Mouse (Mus musculus): ENCODE measurements at regions not wholly inside any gene's neighbourhood (a gene's known extent, or its start where the extent isn't known, plus 50 kb on each side); places are given as distances from the start of the nearest gene placed in this dataset.

DNA sequence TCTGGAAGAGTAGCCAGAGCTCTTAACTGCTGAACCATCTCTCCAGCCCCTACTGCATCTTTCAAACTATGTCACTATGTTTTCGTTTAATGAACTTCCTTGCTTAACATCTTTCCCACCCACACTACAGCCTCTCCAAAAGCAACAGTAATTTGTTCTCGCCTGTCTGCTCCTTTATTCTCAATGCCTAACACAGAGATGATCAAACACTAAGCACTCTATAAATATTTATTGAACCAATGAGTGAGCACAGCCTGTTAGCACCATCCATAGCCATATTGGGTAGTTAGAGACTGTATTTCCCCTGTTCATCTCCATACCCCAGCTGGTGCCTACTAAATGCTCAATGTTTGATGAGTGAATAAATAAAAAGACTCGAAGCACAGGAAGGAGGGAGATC is 189.6 kb downstream of the Pdcd6ip start:
- H3K27me3 ChIP-seq: no peaks in the 10 kb centered on the region
- no peak for ATAC-seq (replicated peaks; ENCODE audit: low FRiP score)
- H3K36me3 ChIP-seq: no peaks in the 10 kb centered on the region
- no peak overlapping the region for H3K4me2 ChIP-seq
- H3K4me1 ChIP-seq: peaks cover 10% of the 10 kb centered on the region
- H3K9ac ChIP-seq: no peak overlapping the region
- H3K4me3 ChIP-seq (replicated peaks): no peak overlapping the region
- no peak overlapping the region for H3K27ac ChIP-seq
- no peaks in the 10 kb centered on the region for H3K9me3 ChIP-seq (replicated peaks)
- WGBS: 62% methylated on average over 3 of the region's 3 CpGs

- Histone ChIP-seq H3K27me3 (no peaks in the 10 kb centered on the region), H3K9me3 (replicated peaks) (no peaks in the 10 kb centered on the region), H3K4me2 (no peak overlapping the region), H3K9ac (no peak overlapping the region), H3K4me1 (peaks cover 10% of the 10 kb centered on the region), H3K4me3 (replicated peaks) (no peak overlapping the region), H3K36me3 (no peaks in the 10 kb centered on the region), H3K27ac (no peak overlapping the region)
- WGBS: 93% methylated on average over 6 of the region's 6 CpGs
- ATAC-seq (replicated peaks; ENCODE audit: low FRiP score): no peak
Observed at GRCm38 (mm10) chr9:113517756-113518155, 190.3 kb downstream of the Pdcd6ip start.

- ATAC-seq (replicated peaks; ENCODE audit: low FRiP score): no peak
- no peak overlapping the region for H3K27ac ChIP-seq
- WGBS: 74% methylated on average over 6 of the region's 6 CpGs
- peaks cover 10% of the 10 kb centered on the region for H3K4me1 ChIP-seq
- H3K4me2 ChIP-seq: no peak overlapping the region
- H3K4me3 ChIP-seq (replicated peaks): no peak overlapping the region
- no peaks in the 10 kb centered on the region for H3K9me3 ChIP-seq (replicated peaks)
- H3K36me3 ChIP-seq: no peaks in the 10 kb centered on the region
- no peaks in the 10 kb centered on the region for H3K27me3 ChIP-seq
- H3K9ac ChIP-seq: no peak overlapping the region
Observed at GRCm38 (mm10) chr9:113515703-113516020, 192.4 kb downstream of the Pdcd6ip start.

- Histone ChIP-seq H3K9me3 (replicated peaks) (no peaks in the 10 kb centered on the region), H3K36me3 (no peaks in the 10 kb centered on the region), H3K4me3 (replicated peaks) (no peak overlapping the region), H3K4me2 (no peak overlapping the region), H3K4me1 (peaks cover 10% of the 10 kb centered on the region), H3K27me3 (no peaks in the 10 kb centered on the region), H3K9ac (no peak overlapping the region), H3K27ac (no peak overlapping the region)
- ATAC-seq (replicated peaks; ENCODE audit: low FRiP score): no peak
- 68% methylated on average over 23 of the region's 23 CpGs for WGBS
Observed at GRCm38 (mm10) chr9:113514846-113515702, 193.0 kb downstream of the Pdcd6ip start.

- H3K9me3 ChIP-seq (replicated peaks): no peaks in the 10 kb centered on the region
- H3K4me2 ChIP-seq: no peak overlapping the region
- 89% methylated on average over 5 of the region's 5 CpGs for WGBS
- no peak overlapping the region for H3K9ac ChIP-seq
- H3K4me1 ChIP-seq: no peaks in the 10 kb centered on the region
- ATAC-seq (replicated peaks; ENCODE audit: low FRiP score): no peak
- no peaks in the 10 kb centered on the region for H3K36me3 ChIP-seq
- H3K27me3 ChIP-seq: no peaks in the 10 kb centered on the region
- H3K4me3 ChIP-seq (replicated peaks): no peak overlapping the region
- H3K27ac ChIP-seq: no peak overlapping the region
Observed at GRCm38 (mm10) chr9:113511302-113511701, 196.8 kb downstream of the Pdcd6ip start.

DNA sequence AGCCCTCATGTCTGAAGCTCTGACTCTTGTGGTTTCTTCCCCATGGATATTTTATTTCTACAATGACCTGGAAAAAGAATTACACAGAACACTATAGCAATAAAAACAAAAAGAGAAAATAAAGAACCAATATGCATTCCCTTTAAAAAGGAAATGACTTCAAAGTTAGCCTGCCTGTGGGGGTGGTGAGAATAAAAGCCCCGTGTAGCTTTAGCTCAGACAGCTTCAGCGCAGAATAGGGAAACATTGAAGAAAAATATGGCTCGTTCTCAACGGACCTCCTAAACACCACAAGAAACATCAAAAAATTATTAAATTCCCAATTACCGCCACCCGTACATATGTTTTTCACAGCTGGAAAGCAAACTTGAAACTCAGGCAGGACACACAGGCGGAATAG is 198.7 kb downstream of the Pdcd6ip start:
- Histone ChIP-seq H3K4me3 (replicated peaks) (no peak overlapping the region), H3K9ac (no peak overlapping the region), H3K27ac (no peak overlapping the region), H3K27me3 (no peaks in the 10 kb centered on the region), H3K36me3 (no peaks in the 10 kb centered on the region), H3K9me3 (replicated peaks) (no peaks in the 10 kb centered on the region), H3K4me1 (no peaks in the 10 kb centered on the region), H3K4me2 (no peak overlapping the region)
- ATAC-seq (replicated peaks; ENCODE audit: low FRiP score): no peak
- 87% methylated on average over 7 of the region's 7 CpGs for WGBS

DNA sequence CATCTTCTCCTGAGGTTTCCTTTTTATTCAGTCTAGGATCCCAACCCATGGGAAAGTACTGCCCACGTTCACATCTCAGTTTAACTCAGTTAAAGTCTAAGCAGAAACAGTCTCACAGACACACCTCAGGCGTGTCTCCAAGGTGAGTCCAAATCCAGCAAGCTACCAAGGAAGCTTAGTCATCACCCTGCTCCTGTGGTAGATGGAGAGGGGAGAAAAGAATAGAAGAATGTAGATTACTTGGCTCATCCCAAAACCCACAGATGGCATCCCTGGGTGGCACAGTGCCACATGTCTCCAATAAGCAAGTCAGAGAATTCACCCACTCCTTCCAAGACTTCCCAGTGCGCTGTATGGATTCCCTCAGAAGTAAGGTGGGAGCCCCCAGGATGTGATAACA is 199.2 kb downstream of the Pdcd6ip start:
- no peak overlapping the region for H3K4me3 ChIP-seq (replicated peaks)
- H3K27me3 ChIP-seq: no peaks in the 10 kb centered on the region
- H3K9me3 ChIP-seq (replicated peaks): no peaks in the 10 kb centered on the region
- H3K9ac ChIP-seq: no peak overlapping the region
- H3K4me2 ChIP-seq: no peak overlapping the region
- WGBS: 85% methylated on average over 3 of the region's 3 CpGs
- no peak overlapping the region for H3K27ac ChIP-seq
- no peaks in the 10 kb centered on the region for H3K4me1 ChIP-seq
- no peaks in the 10 kb centered on the region for H3K36me3 ChIP-seq
- no peak for ATAC-seq (replicated peaks; ENCODE audit: low FRiP score)

DNA sequence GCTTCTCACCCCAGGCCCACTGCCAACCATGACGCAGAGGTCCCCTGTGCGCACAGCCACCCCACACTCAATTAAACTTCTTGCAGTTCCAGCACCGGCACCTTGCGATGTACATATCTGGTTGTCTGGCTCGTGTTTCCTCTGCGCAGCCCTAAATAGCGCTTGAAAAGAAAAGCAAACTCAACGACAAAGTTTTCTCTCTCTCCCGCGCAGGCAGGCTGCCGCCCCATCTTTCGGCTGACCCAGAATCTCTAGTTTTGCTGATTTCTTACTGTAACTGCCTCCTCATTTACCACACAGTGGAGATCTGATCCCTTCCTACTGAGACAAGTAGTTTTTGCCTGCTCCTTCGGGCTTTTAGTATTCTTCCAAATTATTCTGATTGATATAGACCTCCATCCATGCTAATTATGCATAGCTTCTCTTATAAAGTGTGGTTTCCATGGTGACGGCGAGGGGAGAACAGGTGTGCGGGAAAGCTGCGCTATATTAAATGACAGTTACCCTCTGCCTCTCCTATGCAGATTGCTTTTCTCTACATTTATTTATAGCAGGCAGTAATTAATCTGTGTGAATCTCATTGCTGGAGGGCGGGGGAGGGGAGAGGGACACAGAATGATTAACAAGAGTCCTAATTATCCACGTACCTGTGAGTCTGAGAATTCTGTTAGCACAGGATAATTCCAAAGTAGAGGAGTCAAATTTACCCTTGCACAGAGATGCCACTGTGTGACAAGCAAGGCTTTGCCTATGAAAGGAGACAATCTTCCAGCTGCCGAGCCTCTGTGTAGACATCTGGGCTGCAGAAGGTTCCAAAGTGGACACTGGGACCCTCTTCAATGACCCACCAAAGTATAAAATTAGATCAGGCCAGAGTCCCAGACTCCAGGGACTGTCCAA is 200.2 kb downstream of the Pdcd6ip start:
- H3K27me3 ChIP-seq: no peaks in the 10 kb centered on the region
- no peaks in the 10 kb centered on the region for H3K4me1 ChIP-seq
- no peak overlapping the region for H3K9ac ChIP-seq
- no peaks in the 10 kb centered on the region for H3K9me3 ChIP-seq (replicated peaks)
- H3K27ac ChIP-seq: no peak overlapping the region
- no peak overlapping the region for H3K4me2 ChIP-seq
- H3K4me3 ChIP-seq (replicated peaks): no peak overlapping the region
- WGBS: 75% methylated on average over 20 of the region's 20 CpGs
- ATAC-seq (replicated peaks; ENCODE audit: low FRiP score): no peak; the same call in 1 of the 2 replicates
- H3K36me3 ChIP-seq: no peaks in the 10 kb centered on the region

DNA sequence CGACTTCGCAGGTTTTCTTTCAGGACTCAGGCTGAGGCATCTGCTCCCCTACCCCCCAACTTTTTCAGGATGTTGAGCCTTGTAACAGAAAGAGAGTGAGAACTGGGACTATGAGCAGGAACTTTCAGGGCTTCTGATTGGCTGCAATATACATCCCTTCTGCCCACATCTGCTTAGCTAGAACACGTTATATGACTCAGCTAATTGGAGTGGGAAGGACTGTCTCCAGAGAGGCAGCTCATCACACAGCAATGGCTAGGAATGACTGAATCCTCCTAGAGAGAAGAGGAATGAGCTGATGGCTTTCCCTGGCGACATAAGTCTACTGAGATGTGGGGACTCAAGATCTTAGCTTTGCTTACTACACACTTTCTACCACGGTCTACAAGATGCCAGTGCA is 208.8 kb downstream of the Pdcd6ip start:
- no peak overlapping the region for H3K4me2 ChIP-seq
- no peaks in the 10 kb centered on the region for H3K4me1 ChIP-seq
- H3K27me3 ChIP-seq: no peaks in the 10 kb centered on the region
- ATAC-seq (replicated peaks; ENCODE audit: low FRiP score): no peak
- WGBS: 70% methylated on average over 5 of the region's 5 CpGs
- no peak overlapping the region for H3K9ac ChIP-seq
- no peaks in the 10 kb centered on the region for H3K36me3 ChIP-seq
- H3K27ac ChIP-seq: no peak overlapping the region
- H3K4me3 ChIP-seq (replicated peaks): no peak overlapping the region
- H3K9me3 ChIP-seq (replicated peaks): no peaks in the 10 kb centered on the region

DNA sequence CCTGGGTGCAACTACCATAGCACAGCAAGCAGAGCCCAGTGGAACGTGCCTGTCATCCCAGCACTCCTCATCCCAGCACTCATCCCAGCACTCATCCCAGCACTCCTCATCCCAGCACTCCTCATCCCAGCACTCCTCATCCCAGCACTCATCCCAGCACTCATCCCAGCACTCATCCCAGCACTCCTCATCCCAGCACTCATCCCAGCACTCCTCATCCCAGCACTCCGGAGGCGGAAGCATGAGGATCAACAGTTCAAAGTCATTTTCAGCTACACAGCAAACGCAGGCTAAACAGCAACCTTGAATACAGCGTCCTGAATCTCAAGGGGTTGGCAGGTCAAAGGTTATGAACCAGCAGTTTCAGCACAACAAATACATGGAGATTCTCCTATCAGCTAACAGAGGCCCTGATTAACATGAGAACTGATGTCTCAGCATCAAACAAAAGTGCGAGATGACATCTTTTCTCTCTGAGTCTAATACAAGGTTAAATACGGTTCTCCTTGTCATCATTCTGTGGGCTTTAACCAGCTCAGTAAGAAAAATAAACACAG is 211.8 kb downstream of the Pdcd6ip start:
- Histone ChIP-seq H3K4me2 (no peak overlapping the region), H3K27ac (no peak overlapping the region), H3K4me1 (no peaks in the 10 kb centered on the region), H3K27me3 (no peaks in the 10 kb centered on the region), H3K4me3 (replicated peaks) (no peak overlapping the region), H3K36me3 (no peaks in the 10 kb centered on the region), H3K9ac (no peak overlapping the region), H3K9me3 (replicated peaks) (no peaks in the 10 kb centered on the region)
- WGBS: 66% methylated on average over 7 of the region's 7 CpGs
- no peak for ATAC-seq (replicated peaks; ENCODE audit: low FRiP score)

GRCm38 (mm10) chr9:113488651-113489050 is 219.4 kb downstream of the Pdcd6ip start:
- no peak overlapping the region for H3K9ac ChIP-seq
- no peak overlapping the region for H3K27ac ChIP-seq
- ATAC-seq (replicated peaks; ENCODE audit: low FRiP score): no peak
- H3K9me3 ChIP-seq (replicated peaks): no peaks in the 10 kb centered on the region
- H3K4me1 ChIP-seq: no peaks in the 10 kb centered on the region
- 61% methylated on average over 6 of the region's 6 CpGs for WGBS
- no peak overlapping the region for H3K4me2 ChIP-seq
- no peaks in the 10 kb centered on the region for H3K27me3 ChIP-seq
- H3K4me3 ChIP-seq (replicated peaks): no peak overlapping the region
- H3K36me3 ChIP-seq: no peaks in the 10 kb centered on the region

DNA sequence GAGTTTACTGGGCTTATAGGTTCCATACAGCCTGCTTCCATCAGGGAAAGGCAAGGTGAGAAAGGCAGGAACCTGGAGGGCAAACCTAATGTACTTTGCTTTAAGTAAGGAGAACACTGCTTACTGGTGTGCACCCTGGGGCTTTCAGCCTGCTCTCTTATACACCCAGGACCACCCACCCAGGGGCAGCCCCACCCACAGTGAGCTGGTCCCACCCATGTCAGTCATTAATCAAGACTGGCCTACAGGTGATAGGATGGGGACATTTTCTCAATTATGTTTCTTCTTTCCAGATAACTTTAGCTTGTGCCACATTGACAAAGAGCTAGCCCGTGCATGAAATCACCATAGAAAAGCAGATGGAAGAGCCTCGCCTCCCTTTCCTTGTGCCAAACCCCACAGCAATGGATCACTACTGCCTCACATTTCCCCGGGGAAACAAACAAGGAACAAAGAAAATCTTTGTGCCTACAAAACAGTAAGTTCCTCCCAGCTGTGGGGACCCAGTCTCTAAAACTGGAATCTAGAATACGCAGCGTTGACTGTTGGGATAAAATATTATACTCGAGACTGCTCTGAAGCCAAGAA is 221.5 kb downstream of the Pdcd6ip start:
- no peaks in the 10 kb centered on the region for H3K27me3 ChIP-seq
- H3K4me2 ChIP-seq: no peak overlapping the region
- H3K4me1 ChIP-seq: no peaks in the 10 kb centered on the region
- H3K4me3 ChIP-seq (replicated peaks): no peak overlapping the region
- no peak overlapping the region for H3K27ac ChIP-seq
- WGBS: 85% methylated on average over 6 of the region's 6 CpGs
- no peaks in the 10 kb centered on the region for H3K9me3 ChIP-seq (replicated peaks)
- H3K9ac ChIP-seq: no peak overlapping the region
- no peak for ATAC-seq (replicated peaks; ENCODE audit: low FRiP score)
- no peaks in the 10 kb centered on the region for H3K36me3 ChIP-seq

Measured in kidney, embryonic 15.5 days (tissue).